Mouse (Mus musculus) Patski (cell line): ENCODE measurements around the gene Col5a3. TPM values are rescaled to one million over a fixed set of nuclear protein-coding genes. Genes with fewer than 3 reads are reported as not detected.
A peak's percentile ranks its signal among the peaks of the same experiment; 100 is the strongest.

ENCODE experiments used
- ATAC-seq: fragments of 100-300 bp; one replicate; pipeline ENCODE4 v1.8.0; 2021
- CTCF ChIA-PET: fragments of 350-600 bp; sonication (Branson Sonifier 250); formaldehyde crosslinking; loops from one replicate; lab custom pipeline; 2022; ENCODE audit warnings: inconsistent platforms; lab: Charles Lee
- POLR2A ChIA-PET: fragments of 350-600 bp; sonication (Branson Sonifier 250); formaldehyde crosslinking; loops from one replicate; lab custom pipeline; 2022; ENCODE audit warnings: antibody characterized with exemption, inconsistent platforms; lab: Charles Lee
- DNase-seq: peaks from one replicate; pipeline ENCODE4 v3.0.0-alpha.2; 2011; ENCODE audit warnings: low read depth, low spot score
- H3K27me3 ChIP-seq: fragments of 371-371 bp; one replicate; pipeline ENCODE4 v1.5.1; 2021
- CTCF ChIP-seq: fragments of 100-300 bp; IDR thresholded peaks from one replicate; pipeline ENCODE4 v1.5.1; 2021
- in situ Hi-C: fragments of 300-500 bp; cut with MboI; formaldehyde crosslinking; loops from 3 replicates; pipeline ENCODE4 v1.11.1; 2018; ENCODE audit warnings: low pct_unique_long_range_greater_than_20kb, mixed read lengths
- polyA plus RNA-seq: library from polyadenylated mRNA; unstranded; gene quantifications from one replicate; pipeline ENCODE4 v1.2.3, GENCODE M21; 2021

Gene Col5a3
- polyA plus RNA-seq, 1 experiment from 2014 or later, result 0.08 TPM

DNA sequence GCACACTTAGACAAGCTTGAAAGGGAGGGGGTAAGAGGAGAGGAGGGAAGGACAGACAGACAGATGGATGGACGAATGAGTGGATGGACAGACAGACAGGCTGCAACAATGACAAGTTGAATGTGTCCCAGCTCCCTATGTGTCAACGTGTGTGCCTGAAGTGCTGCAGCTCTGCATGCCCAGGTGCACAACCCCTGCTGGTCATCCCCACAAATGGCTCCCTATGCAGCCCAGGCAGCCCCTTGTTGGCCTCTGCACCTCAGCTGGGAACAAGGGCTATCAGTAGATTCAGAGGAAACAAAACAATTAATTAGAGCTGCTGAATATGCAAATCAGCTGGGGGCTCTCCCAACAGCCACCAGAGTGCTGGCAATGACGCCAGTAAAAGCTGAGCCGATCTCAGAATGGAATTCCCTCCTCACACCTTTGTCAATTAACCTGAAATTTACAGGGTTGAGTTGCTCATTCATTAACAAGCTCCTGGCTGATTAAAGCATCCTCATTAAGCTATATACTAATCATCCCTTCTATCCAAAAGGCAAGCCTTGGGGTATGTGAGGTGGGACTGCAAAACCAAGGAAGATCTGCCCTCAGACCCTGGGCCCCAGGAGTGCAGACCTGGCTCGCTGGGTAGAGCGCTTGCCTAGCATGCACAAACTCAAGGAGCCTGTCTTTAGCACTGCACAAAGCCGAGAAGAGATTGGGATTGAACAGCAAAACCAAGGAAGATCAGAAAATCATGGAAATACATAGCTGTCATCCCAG, 52.5 kb downstream of the Col5a3 start:
- CTCF ChIA-PET, result no interaction called here
- POLR2A ChIA-PET, result no interaction called here
- no peak for TF ChIP-seq CTCF
- DNase-seq (no peak), ATAC-seq (no peak)
- no peaks in the 10 kb centered on the region for H3K27me3 ChIP-seq
- in situ Hi-C loops, result no loop called here

DNA sequence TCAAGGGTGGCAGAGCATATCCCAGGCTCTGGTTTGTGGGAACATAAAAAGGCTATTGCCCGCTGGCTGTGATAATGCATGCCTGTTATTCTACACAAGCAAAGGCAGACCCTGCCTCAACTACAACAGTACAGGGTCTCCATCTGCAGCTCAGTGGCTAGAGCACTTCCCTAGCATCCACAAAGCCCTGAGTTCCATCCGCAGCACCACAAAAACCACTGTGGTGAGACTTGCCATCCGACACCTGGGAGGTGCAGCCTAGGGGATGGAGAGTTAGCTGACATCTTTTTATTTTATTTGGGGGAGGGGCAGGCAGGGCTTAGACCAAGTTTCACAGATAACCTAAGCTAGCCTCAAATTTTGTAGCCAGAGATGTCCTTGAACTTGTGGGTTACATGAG, 53.5 kb downstream of the Col5a3 start:
- ChIA-PET POLR2A (no interaction called here), CTCF (no interaction called here)
- no peaks in the 10 kb centered on the region for H3K27me3 ChIP-seq
- in situ Hi-C loops, result no loop called here
- no peak for ATAC-seq
- DNase-seq, result no peak
- TF ChIP-seq CTCF, result no peak

DNA sequence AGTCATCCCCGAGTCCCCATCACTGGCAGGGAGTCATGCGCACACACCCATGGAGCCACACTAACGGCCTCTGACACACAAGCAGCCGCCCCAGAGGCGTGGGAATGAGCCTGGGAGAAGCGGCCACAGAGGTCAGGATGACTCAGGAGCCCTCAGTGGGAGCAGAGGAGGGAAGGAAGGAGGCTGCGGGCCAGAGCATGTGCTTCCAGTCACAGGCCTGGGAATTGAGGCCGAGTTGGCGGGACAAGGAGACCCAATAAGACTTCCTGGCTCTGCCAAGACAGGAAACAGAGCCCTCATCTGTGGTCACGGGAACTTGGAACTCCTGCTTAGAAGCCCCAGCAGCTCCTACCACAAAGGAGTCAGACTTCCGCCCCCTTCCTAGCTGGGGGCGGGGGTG, 54.1 kb downstream of the Col5a3 start:
- no peak for TF ChIP-seq CTCF
- in situ Hi-C loops, result no loop called here
- ChIA-PET POLR2A (no interaction called here), CTCF (no interaction called here)
- peak; percentile 57 for ATAC-seq
- no peaks in the 10 kb centered on the region for H3K27me3 ChIP-seq
- peak; percentile 59 for DNase-seq

DNA sequence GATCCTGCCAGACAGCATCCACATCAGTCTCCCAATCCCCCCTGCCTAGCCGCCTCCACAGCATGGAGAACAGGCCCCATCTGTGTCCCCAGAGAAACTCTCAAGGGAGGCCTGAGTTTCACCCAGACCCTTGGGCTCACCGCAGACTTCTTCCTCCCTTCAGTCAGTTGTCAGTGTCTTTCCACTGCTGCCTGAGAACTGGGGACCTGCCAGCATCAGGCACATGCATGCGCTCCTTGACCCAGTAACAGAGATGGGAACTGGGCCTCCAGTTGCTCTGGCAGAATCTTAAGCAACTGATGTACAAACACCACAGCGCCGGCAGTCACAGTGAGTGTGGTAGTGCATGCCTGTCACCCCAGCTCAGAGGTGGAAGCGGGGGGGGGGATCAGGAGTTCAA, 56.0 kb downstream of the Col5a3 start:
- DNase-seq (no peak), ATAC-seq (no peak)
- TF ChIP-seq CTCF, result no peak
- no peaks in the 10 kb centered on the region for H3K27me3 ChIP-seq
- CTCF ChIA-PET, result interaction anchor here (1.5 kb wide), 1 partner anchor 18 kb away, joined by 4 read pairs; no protein-coding TSS in a partner anchor
- in situ Hi-C loops, result no loop called here
- POLR2A ChIA-PET, result no interaction called here

DNA sequence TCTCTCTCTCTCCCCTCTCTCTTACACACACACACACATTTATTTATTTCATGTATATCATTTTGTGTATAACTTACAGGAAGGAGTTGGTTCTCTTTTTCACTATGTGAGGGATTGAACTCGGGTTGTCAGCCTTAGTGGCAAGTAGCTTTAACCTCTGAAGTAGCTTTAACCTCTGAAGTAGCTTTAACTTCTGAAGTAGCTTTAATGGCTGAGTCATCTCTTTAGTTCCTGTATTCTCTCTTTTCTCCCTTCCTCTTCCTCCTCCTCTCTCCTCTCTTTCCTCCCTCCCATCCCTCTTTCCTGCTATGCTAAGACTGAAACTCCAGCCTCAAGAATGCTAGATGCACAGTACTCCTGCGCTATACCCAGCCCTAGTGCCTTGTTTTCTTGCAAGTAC, 56.6 kb downstream of the Col5a3 start:
- ATAC-seq (no peak), DNase-seq (no peak)
- POLR2A ChIA-PET, result no interaction called here
- no peak for TF ChIP-seq CTCF
- no peaks in the 10 kb centered on the region for H3K27me3 ChIP-seq
- CTCF ChIA-PET, result interaction anchor here (1.5 kb wide), 1 partner anchor 17 kb away, joined by 4 read pairs; no protein-coding TSS in a partner anchor
- in situ Hi-C loops, result no loop called here

DNA sequence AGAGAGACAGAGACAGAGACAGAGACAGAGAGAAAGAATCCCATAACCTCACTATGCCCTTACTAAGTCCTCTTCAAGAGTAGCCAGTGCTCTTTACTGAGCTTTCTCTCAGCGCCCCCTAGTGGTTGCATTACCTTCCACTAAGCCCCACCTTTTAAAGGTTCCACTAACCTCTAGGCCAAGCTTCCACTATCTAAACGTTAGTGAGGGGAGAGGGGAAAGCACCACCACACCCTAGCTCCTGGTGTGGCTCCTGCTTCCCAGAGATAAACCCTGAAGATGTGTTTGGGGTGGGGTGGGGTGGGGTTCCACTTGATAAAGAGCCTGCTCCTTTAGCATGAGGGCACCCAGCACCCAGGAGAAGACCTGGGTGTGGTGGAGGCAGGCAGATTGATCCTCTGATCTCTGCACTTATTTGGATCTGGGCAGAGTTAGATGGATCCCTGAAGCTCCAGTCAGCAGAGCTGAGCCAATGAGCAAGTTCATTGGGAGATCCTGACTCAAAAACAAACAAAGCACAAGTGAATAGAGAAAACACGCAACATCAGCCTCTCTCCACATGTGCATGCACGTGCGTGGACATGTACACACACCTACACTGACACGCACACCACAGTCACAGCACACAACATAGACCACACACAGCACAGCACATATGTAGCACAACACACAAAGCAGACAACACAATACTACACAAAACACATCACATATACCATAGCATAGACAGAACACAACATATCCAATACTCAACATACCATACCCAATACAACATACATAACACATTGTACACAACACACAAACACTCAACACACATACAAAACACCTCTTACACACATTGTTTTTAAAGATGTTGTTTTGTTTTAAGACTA, 57.5 kb downstream of the Col5a3 start:
- TF ChIP-seq CTCF, result no peak

DNA sequence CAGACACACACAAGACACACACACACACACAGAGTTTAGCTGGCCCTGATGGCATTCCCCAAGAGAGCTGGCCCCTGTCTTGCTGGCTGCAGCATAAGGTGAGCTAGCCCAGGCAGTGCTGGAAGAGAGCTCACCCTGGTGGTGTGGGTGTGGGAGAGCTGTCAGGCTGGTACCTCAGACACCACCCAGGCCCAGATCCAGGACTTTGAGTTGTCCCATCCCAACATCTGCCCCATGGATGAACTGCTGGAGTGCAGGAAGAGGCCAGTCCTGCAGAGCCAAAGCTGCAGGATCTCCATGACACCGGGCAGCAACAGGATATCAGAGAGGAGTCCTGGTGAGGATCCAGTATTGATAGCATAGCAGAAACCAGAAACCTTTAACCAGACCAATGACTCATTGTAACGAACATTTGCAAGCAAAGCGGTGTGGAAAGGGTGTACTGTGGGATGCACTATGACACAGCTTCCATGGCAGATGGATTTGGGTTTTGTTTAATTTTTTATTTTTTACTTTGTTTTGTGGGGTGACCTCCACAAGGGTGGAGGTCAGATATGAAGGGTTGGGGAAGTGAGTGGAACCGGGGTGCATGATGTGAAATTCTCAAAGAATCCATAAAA, 58.7 kb downstream of the Col5a3 start:
- TF ChIP-seq CTCF, result no peak
- CTCF ChIA-PET, result interaction anchor here (0.9 kb wide), 1 partner anchor 30 kb away, joined by 3 read pairs; no protein-coding TSS in a partner anchor
- POLR2A ChIA-PET, result no interaction called here
- DNase-seq (no peak), ATAC-seq (no peak)
- H3K27me3 ChIP-seq, result no peaks in the 10 kb centered on the region
- in situ Hi-C loops, result no loop called here

More for the DNA sequence above, 57.5 kb downstream of the Col5a3 start:
- no peaks in the 10 kb centered on the region for H3K27me3 ChIP-seq
- no peak for DNase-seq
- in situ Hi-C loops, result no loop called here
- ATAC-seq, result no peak
- ChIA-PET POLR2A (no interaction called here), CTCF (interaction anchor here (0.6 to 1.5 kb wide), 2 partner anchors 12 to 17 kb away, joined by 3 to 4 read pairs; partner anchors contain the start of gene Olfm2)

DNA sequence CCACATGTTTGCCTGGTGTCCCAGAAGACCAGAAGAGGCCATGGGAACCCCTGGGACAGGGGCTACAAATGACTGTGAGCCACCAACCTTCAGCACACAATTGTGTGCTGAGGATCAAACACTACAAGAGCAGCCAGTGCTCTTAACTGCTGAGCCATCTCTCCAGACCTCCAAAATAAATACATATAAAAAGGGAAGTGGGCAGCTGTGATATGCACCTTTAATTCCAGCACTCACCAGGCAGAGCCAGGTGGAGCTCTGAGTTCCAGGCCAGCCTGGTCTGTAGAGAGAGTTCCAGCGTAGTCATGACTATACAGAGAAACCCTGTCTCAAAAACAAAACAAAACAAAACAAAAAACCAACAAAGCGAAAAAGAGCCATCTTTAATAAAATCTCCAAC, 60.5 kb downstream of the Col5a3 start:
- ChIA-PET POLR2A (no interaction called here), CTCF (no interaction called here)
- ATAC-seq (no peak), DNase-seq (no peak)
- in situ Hi-C loops, result no loop called here
- no peak for TF ChIP-seq CTCF
- H3K27me3 ChIP-seq, result no peaks in the 10 kb centered on the region

DNA sequence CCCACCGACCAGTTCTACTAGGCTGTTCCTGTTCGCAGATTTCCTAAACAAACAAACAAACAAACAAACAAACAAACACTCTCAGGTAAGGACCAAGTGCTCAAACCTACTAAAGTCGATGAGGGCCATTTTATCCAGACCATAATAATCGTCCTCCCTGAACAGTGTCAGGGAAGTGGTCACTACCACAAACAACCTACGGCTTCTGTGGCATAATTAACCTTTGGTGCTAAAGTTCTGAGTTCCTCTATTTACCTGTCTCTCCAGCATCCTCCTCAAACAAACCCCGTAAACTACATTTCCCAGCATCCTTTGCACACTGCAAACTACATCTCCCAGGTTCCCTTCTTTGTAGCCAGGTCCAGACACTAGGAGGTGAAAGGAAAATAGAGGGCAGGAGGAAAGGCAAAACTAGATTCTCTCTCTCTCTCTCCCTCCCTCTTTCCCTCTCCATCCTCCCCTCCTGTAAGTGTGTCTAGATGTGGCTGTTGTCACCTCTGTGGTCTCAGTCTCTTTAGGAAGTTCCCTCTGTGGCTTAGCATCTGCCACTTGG, 63.3 kb downstream of the Col5a3 start:
- DNase-seq, result no peak
- TF ChIP-seq CTCF, result no peak
- in situ Hi-C loops, result no loop called here
- ChIA-PET POLR2A (no interaction called here), CTCF (no interaction called here)
- peaks cover 15% of the 10 kb centered on the region for H3K27me3 ChIP-seq
- no peak for ATAC-seq

DNA sequence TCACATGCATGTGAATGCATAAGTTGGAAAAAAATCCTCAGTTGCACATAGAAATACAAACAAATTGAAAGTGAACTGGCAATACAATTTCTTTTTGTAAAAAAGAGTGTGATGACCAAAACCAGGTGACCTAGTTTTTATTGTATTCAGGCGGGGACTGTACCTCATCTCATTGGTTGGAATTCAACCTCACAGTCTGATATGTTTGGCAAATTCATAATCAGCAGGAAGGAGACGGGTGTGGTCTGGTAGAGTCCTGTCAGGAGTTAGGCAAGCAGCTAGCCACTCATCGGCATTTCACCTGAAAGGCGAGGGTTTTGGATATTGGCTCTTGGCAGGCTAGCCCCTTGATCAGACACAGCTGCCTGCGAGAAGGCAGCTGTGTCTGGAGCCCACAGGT, 65.7 kb downstream of the Col5a3 start:
- in situ Hi-C loops, result no loop called here
- peaks cover 15% of the 10 kb centered on the region for H3K27me3 ChIP-seq
- no peak for TF ChIP-seq CTCF
- ATAC-seq, result no peak
- DNase-seq, result no peak
- ChIA-PET POLR2A (no interaction called here), CTCF (no interaction called here)
